ENCODE assay signal across 10 mouse cellular contexts in genomic region chr8:48690665-48691395, GRCm38 (mm10).
DNase-seq lines count a peak whose midpoint lies in the region; ATAC-seq and TF ChIP-seq lines count a peak whose summit lies in the region.
"Had no signal": no experiment of that assay in that cellular context is flagged by ENCODE, and none has a peak within 500 bp of the region (broad histone marks: within the 10 kb centered on the region; RNA-seq: fewer than 3 reads in every experiment).

No protein-coding gene starts in this region.

- H3K9ac ChIP-seq in forebrain, embryonic 13.5 days = no peak overlapping the region
- no peak overlapping the region for H3K9ac ChIP-seq in forebrain, embryonic 11.5 days (ENCODE audit: low read length)
- no peak overlapping the region for H3K9ac ChIP-seq in heart, embryonic 14.5 days (ENCODE audit: low read length)
- H3K9ac ChIP-seq: embryonic facial prominence, embryonic 12.5 days; limb, embryonic 15.5 days had no signal

- H3K4me3 ChIP-seq in forebrain, embryonic 13.5 days = no peak overlapping the region
- H3K4me3 ChIP-seq in forebrain, embryonic 11.5 days (ENCODE audit: low read depth, low read length) = no peak overlapping the region
- H3K4me3 ChIP-seq in heart, embryonic 14.5 days (ENCODE audit: control insufficient read depth in 1 of 2, insufficient read depth in 1 of 2, low read depth in 1 of 2, low read length in 2 of 2) = no peak overlapping the region
- H3K4me3 ChIP-seq in myocyte = no peak overlapping the region
- H3K4me3 ChIP-seq: embryonic facial prominence, embryonic 12.5 days; limb, embryonic 15.5 days had no signal

- peaks cover 17% of the 10 kb centered on the region for H3K4me1 ChIP-seq in forebrain, embryonic 13.5 days
- H3K4me1 ChIP-seq in forebrain, embryonic 11.5 days (replicated peaks; ENCODE audit: control insufficient read depth, insufficient read depth, low read length) = no peaks in the 10 kb centered on the region
- peaks cover 6 to 22% of the 10 kb centered on the region in 2 experiments for H3K4me1 ChIP-seq in heart, embryonic 14.5 days (ENCODE audit: control insufficient read depth in 2 of 2, insufficient read depth in 2 of 2, low read length in 2 of 2)

- H3K9me3 ChIP-seq in forebrain, embryonic 13.5 days (replicated peaks) = no peaks in the 10 kb centered on the region
- H3K9me3 ChIP-seq in forebrain, embryonic 11.5 days (ENCODE audit: control insufficient read depth, low read length) = no peaks in the 10 kb centered on the region
- no peaks in the 10 kb centered on the region for H3K9me3 ChIP-seq in heart, embryonic 14.5 days (ENCODE audit: control insufficient read depth, low read length)
- H3K9me3 ChIP-seq: embryonic facial prominence, embryonic 12.5 days; limb, embryonic 15.5 days had no signal

- no peaks in the 10 kb centered on the region for H3K79me2 ChIP-seq in myocyte (ENCODE audit: control insufficient read depth, insufficient read depth)

- 50% methylated on average over 10 of the region's 10 CpGs for WGBS in forebrain, embryonic 13.5 days
- 68% methylated on average over 10 of the region's 10 CpGs for WGBS in forebrain, embryonic 11.5 days
- WGBS in heart, embryonic 14.5 days = 50% methylated on average over 10 of the region's 10 CpGs

- H3K27me3 ChIP-seq in forebrain, embryonic 13.5 days = no peaks in the 10 kb centered on the region
- no peaks in the 10 kb centered on the region for H3K27me3 ChIP-seq in forebrain, embryonic 11.5 days (ENCODE audit: control insufficient read depth, insufficient read depth, low read length)
- no peaks in the 10 kb centered on the region for H3K27me3 ChIP-seq in heart, embryonic 14.5 days (ENCODE audit: control insufficient read depth, insufficient read depth, low read length)
- H3K27me3 ChIP-seq in myocyte (ENCODE audit: control insufficient read depth, insufficient read depth, insufficient read length) = no peaks in the 10 kb centered on the region
- H3K27me3 ChIP-seq: embryonic facial prominence, embryonic 12.5 days; limb, embryonic 15.5 days had no signal

- H3ac ChIP-seq in myocyte (ENCODE audit: control insufficient read depth, insufficient read length) = no peak overlapping the region

- ATAC-seq in forebrain, embryonic 13.5 days = peak; percentile 48; the same call in 1 of the 2 replicates
- ATAC-seq in forebrain, embryonic 11.5 days (replicated peaks; ENCODE audit: low FRiP score) = no peak
- no peak for ATAC-seq in heart, embryonic 14.5 days (ENCODE audit: insufficient number of reproducible peaks, insufficient read depth, low FRiP score, low read depth)

- no peak for DNase-seq in forebrain, embryonic 11.5 days (ENCODE audit: low spot score)
- DNase-seq in right cerebral cortex, adult 18-20 months = peak; percentile 4
- no peak for DNase-seq in right cerebral cortex, postnatal 25 days
- DNase-seq in spleen, adult 18-20 months = no peak
- DNase-seq in spleen, postnatal 14 days (ENCODE audit: low spot score in 2 of 2) = no peak

- no peak for TF ChIP-seq POLR2A in myocyte (IDR thresholded peaks at IDR 0.05; ENCODE audit: insufficient read length, low read depth)

- no peaks in the 10 kb centered on the region for H3K36me3 ChIP-seq in forebrain, embryonic 13.5 days (ENCODE audit: poor library complexity, severe bottlenecking)
- no peaks in the 10 kb centered on the region for H3K36me3 ChIP-seq in forebrain, embryonic 11.5 days (ENCODE audit: control insufficient read depth, insufficient read depth, low read length)
- H3K36me3 ChIP-seq in heart, embryonic 14.5 days (ENCODE audit: control insufficient read depth, insufficient read depth, low read length) = no peaks in the 10 kb centered on the region
- no peaks in the 10 kb centered on the region for H3K36me3 ChIP-seq in myocyte (ENCODE audit: control insufficient read depth, insufficient read depth)
- H3K36me3 ChIP-seq: embryonic facial prominence, embryonic 12.5 days; limb, embryonic 15.5 days had no signal

- H3K4me2 ChIP-seq in forebrain, embryonic 13.5 days = no peak overlapping the region
- no peak overlapping the region for H3K4me2 ChIP-seq in forebrain, embryonic 11.5 days (ENCODE audit: low read depth, low read length, severe bottlenecking)
- peak overlapping the region; percentile 21; the same call in 1 of the 2 replicates for H3K4me2 ChIP-seq in heart, embryonic 14.5 days (ENCODE audit: low read length)
- peak overlapping the region; percentile 66 for H3K4me2 ChIP-seq in myocyte (ENCODE audit: low read depth)
- H3K4me2 ChIP-seq: embryonic facial prominence, embryonic 12.5 days; limb, embryonic 15.5 days had no signal

- H3K27ac ChIP-seq in forebrain, embryonic 13.5 days = no peak overlapping the region
- no peak overlapping the region for H3K27ac ChIP-seq in forebrain, embryonic 11.5 days (ENCODE audit: low read depth, low read length)
- H3K27ac ChIP-seq in heart, embryonic 14.5 days (replicated peaks in 1 of 2; ENCODE audit: control insufficient read depth in 1 of 2, insufficient read depth in 1 of 2, low read depth in 2 of 2, low read length in 2 of 2) = no peak overlapping the region
- H3K27ac ChIP-seq: embryonic facial prominence, embryonic 12.5 days; limb, embryonic 15.5 days had no signal

TF ChIP-seq in myocyte, 11 proteins besides CTCF, POLR2A, EP300 and RAD21:
- TF ChIP-seq REST (IDR thresholded peaks at IDR 0.05; ENCODE audit: insufficient read depth, insufficient read length) = no peak
- peak; percentile 24 to 48 (median 39) for TF ChIP-seq MYOD1 (IDR thresholded peaks at IDR 0.05; ENCODE audit: control insufficient read depth in 1 of 3, insufficient read length in 2 of 3, low read depth in 2 of 3)
- peak in 2 of 3 experiments; percentile 70 to 74 for TF ChIP-seq MYOG (IDR thresholded peaks at IDR 0.05; ENCODE audit: control insufficient read depth in 1 of 3, insufficient read depth in 1 of 3, insufficient read length in 2 of 3, low read depth in 2 of 3)
- TF ChIP-seq SRF (IDR thresholded peaks at IDR 0.05; ENCODE audit: control insufficient read depth, insufficient read length, low read depth) = no peak

Comparison
In these comparisons a context has a peak if more than half of its experiments do, and no peak if none do; other contexts are left out.
1. H3K4me2 ChIP-seq: peak in heart, embryonic 14.5 days (single experiment) and myocyte (single experiment); none in forebrain, embryonic 13.5 days (single experiment) and forebrain, embryonic 11.5 days (single experiment).